Comparison of ENCODE assay signal across 10 mouse cellular contexts in genomic region chr11:76483171-76483727, GRCm38 (mm10).
A peak's percentile ranks its signal among the peaks of the same experiment; 100 is the strongest.
DNase-seq lines count a peak whose midpoint lies in the region; ATAC-seq and TF ChIP-seq lines count a peak whose summit lies in the region.
"Had no signal": no experiment of that assay in that cellular context is flagged by ENCODE, and none has a peak within 500 bp of the region (broad histone marks: within the 10 kb centered on the region; RNA-seq: fewer than 3 reads in every experiment).

No protein-coding gene starts in this region.

- H3K9me3 ChIP-seq in heart, postnatal 0 days (replicated peaks; ENCODE audit: control insufficient read depth, low read length) = no peaks in the 10 kb centered on the region

- 23% methylated on average over 4 of the region's 4 CpGs for WGBS in heart, postnatal 0 days
- 77% methylated on average over 4 of the region's 4 CpGs for WGBS in cerebellum, adult 2 months

- H3K4me3 ChIP-seq in heart, postnatal 0 days (ENCODE audit: low read depth, low read length) = no peak overlapping the region
- no peak overlapping the region for H3K4me3 ChIP-seq in cerebellum, adult 2 months (replicated peaks; ENCODE audit: insufficient read depth, low read depth, low read length)
- no peak overlapping the region for H3K4me3 ChIP-seq in gastrocnemius, adult 2 months

- no peak for DNase-seq in heart, postnatal 0 days (ENCODE audit: low spot score)
- no peak for DNase-seq in heart, postnatal 25 days (ENCODE audit: low spot score)
- DNase-seq in thymus, postnatal 4 days = peak; percentile 42
- DNase-seq in thymus, postnatal 14 days = no peak
- DNase-seq in liver = peak; percentile 37
- DNase-seq in cerebellum, adult 2 months = no peak
- no peak for DNase-seq in adrenal gland, postnatal 36 days
- no peak for DNase-seq in gastrocnemius, adult 2 months
- DNase-seq: gastrocnemius, postnatal 36 days had no signal

- no peak overlapping the region for H3K9ac ChIP-seq in heart, postnatal 0 days (replicated peaks; ENCODE audit: low read depth, low read length)

- peaks cover 33% of the 10 kb centered on the region for H3K36me3 ChIP-seq in heart, postnatal 0 days (replicated peaks; ENCODE audit: control insufficient read depth, insufficient read depth, low read length)

- peak overlapping the region; percentile 25; the same call in 1 of the 2 replicates for H3K4me2 ChIP-seq in heart, postnatal 0 days (ENCODE audit: low read depth, low read length)

- no peak for ATAC-seq in heart, postnatal 0 days (ENCODE audit: insufficient read depth, low read depth)
- ATAC-seq: Patski had no signal

- TF ChIP-seq CTCF in heart, postnatal 0 days (IDR thresholded peaks at IDR 0.05; ENCODE audit: low read depth) = no peak
- TF ChIP-seq CTCF in cerebellum, adult 2 months (IDR thresholded peaks at IDR 0.05; ENCODE audit: borderline replicate concordance, insufficient read depth, low read depth, low read length) = no peak
- TF ChIP-seq CTCF in gastrocnemius, adult 2 months (IDR thresholded peaks at IDR 0.05) = no peak

- peak overlapping the region; percentile 65; the same call in 1 of the 2 replicates for H3K27ac ChIP-seq in heart, postnatal 0 days (ENCODE audit: low read depth)
- H3K27ac ChIP-seq in cerebellum, adult 2 months (ENCODE audit: insufficient read depth, low read length) = no peak overlapping the region
- no peak overlapping the region for H3K27ac ChIP-seq in gastrocnemius, adult 2 months

- no peak for TF ChIP-seq EP300 in heart, postnatal 0 days (IDR thresholded peaks at IDR 0.05; ENCODE audit: low read depth)

- intact Hi-C loops in heart, postnatal 25 days (cut with DNase I) = no loop called here
- intact Hi-C loops in gastrocnemius, adult 2 months (cut with DNase I) = no loop called here

- TF ChIP-seq POLR2A in cerebellum, adult 2 months (IDR thresholded peaks at IDR 0.05; ENCODE audit: borderline replicate concordance, insufficient read depth, low read length) = no peak

- no peaks in the 10 kb centered on the region for H3K27me3 ChIP-seq in heart, postnatal 0 days (ENCODE audit: control insufficient read depth, insufficient read depth, low read length)
- H3K27me3 ChIP-seq in cerebellum, adult 2 months (ENCODE audit: control insufficient read depth, insufficient read depth, low read length) = no peaks in the 10 kb centered on the region
- H3K27me3 ChIP-seq: Patski had no signal

- peaks cover 19% of the 10 kb centered on the region for H3K4me1 ChIP-seq in heart, postnatal 0 days (ENCODE audit: control insufficient read depth, insufficient read depth)
- H3K4me1 ChIP-seq in cerebellum, adult 2 months (ENCODE audit: control insufficient read depth, insufficient read depth, low read length) = no peaks in the 10 kb centered on the region

Comparison
In these comparisons a context has a peak if more than half of its experiments do, and no peak if none do; other contexts are left out.
1. DNase-seq: peak in thymus, postnatal 4 days (single experiment) and liver (single experiment); none in heart, postnatal 0 days (single experiment), heart, postnatal 25 days (single experiment), thymus, postnatal 14 days (single experiment), cerebellum, adult 2 months (0 of 2), adrenal gland, postnatal 36 days (0 of 2) and gastrocnemius, adult 2 months (single experiment).